Mouse (Mus musculus) activated CD4-positive, CD25-positive, alpha-beta regulatory T cell, adult 4 months (primary cell): ENCODE data around the gene Fbxw27. TPM values are rescaled to one million over a fixed set of nuclear protein-coding genes. Genes with fewer than 3 reads are reported as not detected.
A peak's percentile ranks its signal among the peaks of the same experiment; 100 is the strongest.
"Not testable (repeated sequence)": the region's sequence is repeated elsewhere in the genome, so short reads cannot be mapped to it uniquely, and the experiment has no call there.

ENCODE experiments used
- ATAC-seq: one replicate; pipeline ENCODE4 v1.8.0; 2017
- polyA plus RNA-seq, 2 experiments: library from polyadenylated mRNA; unstranded; fragments of 100-300 nt; shearing (Covaris generic); gene quantifications; one replicate each; pipeline ENCODE4 v1.2.1; 2017

Gene Fbxw27
- polyA plus RNA-seq, result not detected

DNA sequence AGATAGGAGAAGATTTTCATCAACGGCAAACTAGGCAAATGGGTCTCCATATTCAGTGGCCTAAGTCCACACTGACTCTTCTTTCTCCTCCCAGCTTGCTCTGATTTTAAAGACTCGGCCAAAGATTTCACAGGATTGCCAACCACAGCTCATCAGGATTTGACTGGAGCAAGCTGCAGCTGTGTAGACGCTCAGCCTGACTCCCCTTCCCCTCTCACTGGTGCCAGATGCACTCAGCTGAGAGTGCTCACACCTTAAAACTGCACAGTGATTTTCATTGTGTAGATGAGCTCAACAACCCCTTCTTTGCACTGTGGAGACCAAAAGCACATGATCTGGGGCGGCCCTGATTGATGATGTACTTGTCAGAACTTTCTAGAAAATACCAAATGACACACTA is at the start of gene Fbxw27:
Gene Fbxw27, minus strand, starts transcription at position 101 of the 400 bp plus-strand sequence.
- ATAC-seq, result not testable (repeated sequence)

DNA sequence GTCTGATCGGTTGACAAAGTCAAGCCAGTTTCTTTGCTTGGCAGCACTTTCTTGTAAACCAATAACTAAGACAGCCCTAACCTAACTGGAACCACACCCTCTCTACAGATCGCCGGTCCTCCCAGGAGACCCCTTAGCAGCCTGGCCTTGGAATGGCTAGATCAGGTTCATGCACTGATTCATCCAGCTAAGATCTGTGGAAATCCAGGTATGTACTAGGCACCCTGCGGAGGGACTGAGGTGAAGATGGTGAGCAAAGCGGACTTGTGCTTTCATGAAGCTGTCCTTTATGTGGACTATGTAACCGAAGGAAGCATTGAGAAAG is 42.6 kb upstream of the Fbxw27 start:
- ATAC-seq, result no peak

DNA sequence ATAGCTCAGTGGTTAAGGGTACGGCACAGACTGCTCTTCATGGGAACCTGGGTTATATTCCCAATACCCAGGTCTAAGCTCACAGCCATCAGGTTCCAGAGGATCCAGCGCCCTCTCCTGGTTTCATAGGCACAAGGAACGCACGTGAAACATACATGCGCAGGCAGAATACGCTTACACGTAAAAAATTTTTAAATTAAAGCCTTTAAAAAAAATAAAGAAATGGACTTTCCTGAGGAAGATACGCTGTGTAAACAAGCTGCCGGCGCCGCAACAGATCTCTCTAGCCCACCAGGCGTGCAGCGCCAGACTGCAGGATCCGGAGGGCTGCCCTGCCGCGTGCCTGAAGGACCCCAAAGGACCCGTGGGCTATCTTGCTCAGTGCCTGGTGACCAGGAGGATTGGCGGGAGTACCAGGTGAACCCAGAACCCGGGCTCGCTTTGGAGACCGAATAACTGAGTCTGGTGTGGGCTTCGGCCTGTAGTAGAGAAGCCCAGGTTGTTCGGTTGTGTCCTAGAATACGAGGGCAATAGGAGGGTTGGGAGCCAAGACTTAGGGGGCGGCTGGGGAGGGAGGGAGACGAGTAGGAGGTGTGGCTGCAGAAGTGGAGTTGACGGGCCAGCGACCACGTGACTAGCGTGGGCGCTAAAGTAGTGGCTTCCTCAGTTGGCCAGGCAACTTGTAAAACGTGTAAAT is 42.1 kb upstream of the Fbxw27 start, which contains the start of gene Nme6:
Gene Nme6, plus strand, starts transcription at position 359 of the 697 bp plus-strand sequence.
- peak; percentile 86 for ATAC-seq

DNA sequence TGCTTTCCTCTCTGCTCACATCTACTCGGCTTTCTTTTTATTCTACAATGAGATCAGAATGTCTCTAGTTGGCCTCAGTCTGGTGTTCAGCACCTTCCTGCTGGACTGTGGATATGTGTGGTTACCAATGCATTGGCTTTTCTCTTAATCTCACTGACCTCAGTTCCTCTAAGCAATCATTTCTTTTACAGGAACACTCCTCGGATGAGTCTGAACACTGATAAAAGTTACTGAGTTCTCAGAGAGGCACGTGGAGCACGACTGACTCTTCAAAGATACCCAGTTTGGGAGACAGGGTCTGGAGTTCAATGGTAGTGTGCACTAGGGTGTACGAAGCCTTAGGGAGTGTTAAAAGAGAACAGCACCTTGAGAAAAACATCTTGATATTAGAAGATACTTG is 35.7 kb upstream of the Fbxw27 start:
- ATAC-seq, result no peak

DNA sequence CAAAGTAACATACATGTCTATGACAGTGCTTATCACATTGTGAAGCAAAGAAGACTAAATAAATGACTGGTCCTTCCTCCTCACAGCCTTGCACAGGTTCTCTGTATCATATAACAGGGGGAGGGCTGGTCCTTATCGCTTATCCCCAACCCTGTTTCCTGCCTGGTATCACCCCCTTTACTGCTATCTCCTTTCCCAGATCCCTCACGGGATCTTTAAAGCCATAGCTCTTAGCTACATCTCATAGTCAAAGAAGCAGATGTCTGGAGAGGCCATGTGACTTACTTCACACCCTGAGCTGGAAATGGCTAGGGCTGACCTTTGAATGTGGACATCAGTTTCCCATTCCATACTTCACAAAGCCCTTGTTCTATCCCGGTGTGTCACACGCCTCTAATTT is 35.3 kb upstream of the Fbxw27 start:
- no peak for ATAC-seq

DNA sequence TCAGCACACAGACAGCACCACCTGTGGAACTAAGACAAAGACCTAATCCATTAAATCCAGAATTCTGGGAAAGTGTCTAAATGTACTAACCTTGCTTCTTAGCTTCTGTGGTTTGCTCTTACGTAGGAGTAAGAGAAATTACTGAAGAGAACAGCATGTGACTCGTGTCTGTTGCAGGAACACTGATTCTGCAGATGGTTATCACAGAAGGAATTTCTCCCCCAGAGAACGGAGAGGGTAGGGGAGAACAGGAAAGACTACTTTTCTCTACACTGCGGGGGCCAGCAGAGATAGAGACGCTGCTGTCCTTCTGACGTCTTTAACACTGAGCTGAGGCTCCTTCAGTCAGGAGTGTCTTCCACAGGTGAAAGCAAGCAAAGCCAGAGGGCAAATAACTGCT is 25.9 kb upstream of the Fbxw27 start:
- no peak for ATAC-seq

DNA sequence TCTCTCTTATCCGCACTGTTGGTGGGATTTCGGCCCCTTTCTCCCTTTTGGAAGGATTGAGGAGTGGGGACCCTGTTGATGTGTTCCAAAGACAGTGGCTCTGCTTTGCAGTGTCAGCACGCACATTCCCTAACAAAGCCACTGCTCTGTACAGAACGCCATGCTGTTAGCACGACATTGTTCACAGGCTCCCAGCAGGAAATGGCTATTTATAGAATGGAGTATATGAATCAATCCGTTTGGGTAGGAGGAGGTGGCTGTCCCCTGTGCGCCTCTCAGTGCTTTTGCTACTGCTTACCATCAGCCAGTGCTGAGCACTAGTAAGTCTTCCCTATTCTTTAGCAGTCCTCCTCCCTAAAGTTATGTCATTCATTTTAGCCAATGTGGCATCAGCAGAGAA is 23.0 kb upstream of the Fbxw27 start:
- ATAC-seq, result no peak

DNA sequence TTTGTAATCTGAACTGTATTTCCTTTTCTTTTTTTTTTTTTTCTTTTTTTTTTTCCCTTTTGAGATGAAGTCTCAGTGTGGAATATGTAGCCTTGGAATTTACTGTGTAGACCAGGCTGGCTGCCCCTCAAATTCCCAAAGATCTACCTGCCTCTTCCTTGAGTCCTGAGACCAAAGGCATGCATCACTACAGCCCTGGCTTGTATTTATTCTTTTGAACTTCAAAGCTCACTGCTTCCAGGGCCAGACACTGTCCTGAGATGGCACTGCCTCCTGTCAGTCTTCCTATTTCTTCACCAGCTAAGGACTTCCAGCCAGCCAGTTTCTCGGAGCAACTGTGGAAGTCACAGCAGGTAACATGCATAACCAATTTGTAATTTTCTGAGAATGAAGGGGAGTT is 21.5 kb upstream of the Fbxw27 start, which contains the start of gene Spink8:
Gene Spink8, plus strand, starts transcription at position 301 of the 400 bp plus-strand sequence.
- ATAC-seq, result no peak

DNA sequence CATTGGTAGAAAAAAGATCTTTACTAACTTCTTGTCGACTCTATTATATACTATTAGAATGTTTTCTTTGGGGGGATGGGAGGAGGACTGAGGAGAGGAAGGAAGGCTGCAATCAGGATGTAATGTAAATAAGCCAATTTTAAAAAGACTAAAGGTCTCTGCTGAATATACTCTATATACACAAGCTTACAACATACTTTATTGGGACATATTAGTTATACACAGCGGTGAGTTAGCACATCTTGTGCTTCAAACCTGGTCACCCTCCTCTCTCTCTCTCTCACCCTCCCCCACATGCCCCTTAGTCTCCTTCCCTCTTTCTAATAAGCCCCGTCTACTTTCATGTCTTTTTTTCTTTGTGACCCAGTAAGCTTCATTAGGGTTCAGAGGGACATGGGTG is 17.4 kb upstream of the Fbxw27 start:
- ATAC-seq, result no peak

DNA sequence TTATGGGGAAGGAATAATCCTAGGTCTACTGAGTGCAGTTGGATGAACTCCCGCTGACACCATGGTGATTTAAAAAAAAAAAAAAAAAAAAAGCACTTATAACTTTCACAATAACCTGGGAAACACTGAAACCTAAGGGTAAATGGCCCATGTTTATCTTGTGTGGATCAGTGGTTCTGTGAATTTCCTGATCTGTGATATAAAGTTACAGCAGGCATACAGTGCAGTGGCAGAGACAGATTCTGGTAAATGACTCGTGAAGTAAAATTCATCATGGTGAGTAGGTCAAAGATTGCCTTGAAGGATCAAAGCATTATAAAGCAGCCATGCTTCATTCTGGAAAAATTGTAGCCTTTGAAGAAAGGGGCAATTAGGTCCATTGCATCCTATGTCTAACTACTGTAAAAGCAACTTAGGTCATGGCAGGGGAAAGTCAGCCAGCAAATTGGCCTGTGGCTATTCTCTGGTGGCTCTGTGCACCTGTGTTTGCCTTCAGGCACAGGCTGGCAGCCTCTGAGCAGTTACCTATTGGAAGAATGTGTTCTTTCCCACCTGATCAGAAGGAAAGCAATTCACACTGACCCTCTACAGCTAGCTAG is 16.3 kb upstream of the Fbxw27 start:
- no peak for ATAC-seq

DNA sequence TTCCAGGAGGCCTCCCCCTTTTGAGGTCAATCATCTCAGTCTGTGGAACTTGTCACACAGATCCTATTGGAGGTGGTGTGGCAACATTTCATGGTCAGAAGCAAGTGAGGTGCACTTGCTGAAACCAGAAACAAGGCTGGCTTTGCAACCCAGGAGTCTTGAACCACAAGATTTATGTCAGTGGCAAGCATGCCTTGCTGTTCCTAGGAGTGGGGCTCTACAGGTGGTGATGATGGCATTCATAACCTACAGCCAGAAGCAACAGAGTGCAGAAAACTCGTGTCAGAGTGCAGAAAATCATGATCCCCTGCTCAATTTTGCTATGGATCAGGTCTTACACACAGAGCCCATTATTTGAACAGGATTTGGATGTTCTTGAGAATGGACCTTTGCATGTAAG is 15.8 kb upstream of the Fbxw27 start:
- ATAC-seq, result no peak

DNA sequence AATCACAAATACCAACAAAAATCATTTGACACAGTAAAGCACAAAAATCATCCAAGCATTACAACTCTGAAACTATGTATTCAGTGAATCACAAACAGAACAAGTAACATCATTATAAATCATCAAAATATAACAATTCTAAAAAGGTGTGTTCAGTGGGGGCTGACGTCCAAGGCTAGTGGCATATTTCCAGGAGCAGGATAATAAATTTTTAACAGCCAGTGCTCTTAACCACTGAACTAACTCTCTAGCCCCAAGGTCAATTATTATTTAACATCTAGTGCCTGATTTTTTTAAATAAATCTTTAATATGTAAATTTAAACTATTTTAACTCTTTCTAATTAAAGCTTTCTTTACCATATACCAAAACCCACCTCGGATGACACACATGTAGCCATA is 15.1 kb upstream of the Fbxw27 start:
- ATAC-seq, result not testable (repeated sequence)

DNA sequence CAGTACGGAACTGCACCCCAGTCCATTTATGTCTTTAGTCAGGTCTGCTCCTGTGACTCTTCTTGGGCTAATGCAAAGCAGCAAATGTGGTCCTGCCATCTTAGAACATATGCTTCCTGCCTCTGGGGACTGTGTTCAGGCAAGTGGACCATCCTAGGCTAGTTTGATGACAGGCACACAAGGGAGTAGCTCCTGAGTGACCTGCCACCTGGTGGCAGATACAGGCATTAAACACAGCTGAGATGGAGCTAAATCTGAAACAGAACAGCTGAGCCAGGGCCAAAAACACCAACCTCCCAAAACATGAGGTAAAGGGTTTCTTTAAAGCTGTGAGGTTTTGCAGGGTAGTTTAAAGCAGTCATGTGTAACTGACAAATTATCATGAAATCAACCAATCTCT is 7.6 kb upstream of the Fbxw27 start:
- no peak for ATAC-seq

DNA sequence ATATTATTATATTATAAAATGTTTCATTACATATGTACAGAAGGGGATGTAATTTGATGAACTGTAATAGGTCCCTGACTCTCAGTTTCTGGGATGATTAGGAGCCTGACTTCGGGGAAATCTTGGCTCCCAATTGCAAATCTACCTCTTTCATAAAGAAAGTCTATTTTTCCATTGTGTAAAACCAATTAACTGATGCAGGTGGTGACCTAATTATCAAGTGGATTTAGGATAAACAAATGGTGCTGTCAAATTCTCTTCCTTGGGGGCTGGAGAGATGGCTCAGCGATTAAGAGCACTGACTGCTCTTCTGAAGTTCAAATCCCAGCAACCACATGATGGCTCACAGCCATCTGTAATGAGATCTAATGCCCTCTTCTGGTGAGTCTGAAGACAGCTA is 5.3 kb upstream of the Fbxw27 start:
- ATAC-seq, result no peak

DNA sequence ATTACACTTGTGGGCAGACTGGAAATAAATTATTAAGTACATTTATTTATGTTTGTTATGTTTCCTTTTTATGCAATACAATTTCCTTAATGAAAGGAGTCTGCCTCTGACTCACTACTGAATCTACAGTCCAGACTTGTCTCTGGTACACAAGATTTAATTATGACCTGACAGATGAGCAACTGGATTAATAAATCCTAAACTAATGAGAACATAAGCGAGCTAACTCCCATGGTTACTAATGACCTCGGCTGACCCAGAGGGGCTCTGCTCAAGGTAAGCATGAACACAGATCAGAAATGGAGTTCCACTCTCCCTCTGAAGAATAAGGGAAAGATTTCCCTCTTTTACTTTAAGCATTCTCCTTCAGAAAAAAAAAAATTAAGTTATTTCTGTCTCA is 4.8 kb upstream of the Fbxw27 start:
- no peak for ATAC-seq

DNA sequence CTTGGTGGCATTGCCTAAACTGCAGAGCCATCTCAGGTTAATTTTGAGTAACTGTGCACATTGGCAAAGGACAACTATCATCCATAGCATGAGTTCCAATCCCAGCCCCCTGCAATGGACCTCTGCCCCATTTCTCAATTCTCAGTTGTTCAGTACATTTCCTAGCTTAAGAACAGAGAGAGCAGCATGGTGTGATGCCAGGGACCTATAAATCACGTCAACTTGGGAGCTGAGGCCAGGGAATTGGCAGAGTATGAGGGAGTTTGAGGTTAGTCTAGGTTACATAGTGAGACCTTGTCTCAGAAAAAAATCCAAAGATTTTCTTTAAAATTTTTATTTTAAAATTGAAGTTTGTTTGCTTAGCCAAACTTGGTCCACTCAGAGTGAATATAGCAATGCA is 23.6 kb downstream of the Fbxw27 start:
- ATAC-seq, result not testable (repeated sequence)

DNA sequence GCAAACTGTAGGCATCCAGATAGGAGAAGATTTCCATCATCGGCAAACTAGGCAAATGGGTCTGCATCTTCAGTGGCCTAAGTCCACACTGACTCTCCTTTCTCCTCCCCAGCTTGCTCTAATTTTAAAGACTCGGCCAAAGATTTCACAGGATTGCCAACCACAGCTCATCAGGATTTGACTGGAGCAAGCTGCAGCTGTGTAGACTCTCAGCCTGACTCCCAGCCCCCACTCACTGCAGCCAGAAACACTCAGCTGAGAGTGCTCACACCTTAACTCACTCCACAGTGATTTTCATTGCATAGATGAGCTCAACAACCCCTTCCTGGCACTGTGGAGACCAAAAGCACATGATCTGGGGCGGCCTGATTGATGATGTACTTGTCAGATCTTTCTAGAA is 44.5 kb downstream of the Fbxw27 start, which contains the start of gene Fbxw26:
Gene Fbxw26, minus strand, starts transcription at position 101 of the 400 bp plus-strand sequence.
- ATAC-seq, result not testable (repeated sequence)

Other genes starting within 250 kb of the Fbxw27 start
- not detected for gene Fbxw15, start 222.4 kb downstream of the Fbxw27 start, polyA plus RNA-seq
- not detected for gene Fbxw24, start 164.6 kb downstream of the Fbxw27 start, polyA plus RNA-seq
- gene Fbxw25, start 126.0 kb downstream of the Fbxw27 start, polyA plus RNA-seq, result not detected
- not detected for gene Fbxw18, start 88.0 kb downstream of the Fbxw27 start, polyA plus RNA-seq
- not detected for gene Fbxw26, start 44.6 kb downstream of the Fbxw27 start, polyA plus RNA-seq
- not detected for gene Spink8, start 21.6 kb upstream of the Fbxw27 start, polyA plus RNA-seq
- 1 to 10 TPM; 6.7 to 8.9 TPM for gene Nme6, start 42.1 kb upstream of the Fbxw27 start, polyA plus RNA-seq
- not detected for gene Camp, start 58.9 kb upstream of the Fbxw27 start, polyA plus RNA-seq
- 1 to 10 TPM; 7.1 to 7.7 TPM for gene Cdc25a, start 84.9 kb upstream of the Fbxw27 start, polyA plus RNA-seq
- 10 to 100 TPM; 40.8 to 42.7 TPM for gene Map4, start 140.8 kb upstream of the Fbxw27 start, polyA plus RNA-seq